Mouse (Mus musculus): ENCODE measurements around the gene Pxmp4.

DNA sequence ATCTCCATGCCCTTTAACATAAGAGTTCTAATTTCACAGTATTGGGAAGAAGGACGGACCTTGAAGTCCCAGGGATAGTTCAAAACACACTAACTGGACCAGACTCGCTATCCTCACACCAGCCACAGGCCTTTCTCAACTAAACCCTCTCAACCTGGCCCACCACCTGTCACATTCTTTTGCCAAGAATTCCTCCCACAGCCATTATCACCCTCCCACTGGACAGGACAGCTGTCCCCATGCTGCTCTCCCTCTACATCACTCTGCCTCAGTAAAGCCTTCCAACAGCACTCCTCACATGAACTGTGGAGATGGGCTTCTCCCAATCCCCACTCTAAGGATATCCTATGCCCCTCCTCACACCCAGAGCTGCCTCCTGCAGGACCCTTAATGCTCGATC, 37.9 kb downstream of the Pxmp4 start:
- no peak for TF ChIP-seq CTCF (IDR thresholded peaks at IDR 0.05; ENCODE audit: extremely low read depth, insufficient read depth, low read length)
- TF ChIP-seq POLR2A (IDR thresholded peaks at IDR 0.05; ENCODE audit: extremely low read depth, insufficient read depth, low read length): no peak
